Mouse (Mus musculus) hindbrain, embryonic 16.5 days (tissue): Measurements from ENCODE around the gene Vdr. TPM values are rescaled to one million over a fixed set of nuclear protein-coding genes. Genes with fewer than 3 reads are reported as not detected.

Experiments used
- ATAC-seq: fragments of 200-750 bp; cut with Nextera tagmentation; 2 replicates; pipeline ENCODE4 v1.8.0; 2017; ENCODE audit warnings: moderate TSS enrichment, moderate library complexity
- H3K27ac ChIP-seq: fragments of 300-500 bp; sonication (generic); 2 replicates; pipeline ENCODE4 v1.5.1; 2014; ENCODE audit warnings: low read depth, mild to moderate bottlenecking, control low read depth, low read length, moderate library complexity
- H3K27me3 ChIP-seq: fragments of 300-500 bp; sonication (generic); replicated peaks from 2 replicates; pipeline ENCODE4 v1.6.1; 2014; ENCODE audit warnings: low read length; ENCODE audit not compliant: control insufficient read depth, insufficient read depth
- H3K36me3 ChIP-seq: fragments of 300-500 bp; sonication (generic); 2 replicates; pipeline ENCODE4 v1.6.1; 2014; ENCODE audit warnings: mild to moderate bottlenecking, low read length, moderate library complexity, mixed read lengths; ENCODE audit not compliant: control insufficient read depth, insufficient read depth
- H3K4me1 ChIP-seq: fragments of 300-500 bp; sonication (generic); 2 replicates; pipeline ENCODE4 v1.6.1; 2014; ENCODE audit warnings: low read depth, low read length; ENCODE audit not compliant: control insufficient read depth, insufficient read depth
- H3K4me2 ChIP-seq: fragments of 300-500 bp; sonication (generic); 2 replicates; pipeline ENCODE4 v1.6.1; 2014; ENCODE audit warnings: mild to moderate bottlenecking, low read length, control low read depth, moderate library complexity
- H3K4me3 ChIP-seq: fragments of 300-500 bp; sonication (generic); 2 replicates; pipeline ENCODE4 v1.5.1; 2014; ENCODE audit warnings: mild to moderate bottlenecking, low read length, control low read depth, moderate library complexity
- H3K9ac ChIP-seq: fragments of 300-500 bp; sonication (generic); 2 replicates; pipeline ENCODE4 v1.6.1; 2014; ENCODE audit warnings: low read depth, mild to moderate bottlenecking, control low read depth, low read length, moderate library complexity
- H3K9me3 ChIP-seq: fragments of 300-500 bp; sonication (generic); 2 replicates; pipeline ENCODE4 v1.6.1; 2014; ENCODE audit warnings: mild to moderate bottlenecking, low read length, moderate library complexity; ENCODE audit not compliant: control insufficient read depth
- WGBS: fragments of 180-500 bp; shearing (Covaris S2); extraction: QIAGEN DNeasy Blood & Tissue Kit; methylation state at CpG from one replicate; pipeline ENCODE4 v1.1.7; 2014; 5-methylcytosine and 5-hydroxymethylcytosine counted together
- polyA plus RNA-seq: library from polyadenylated mRNA; unstranded; fragments of >200 nt; fragmentation: Nextera tagmentation; extraction: Ambion mirVana; gene quantifications from 2 replicates; pipeline ENCODE4 v1.2.1, GENCODE M21; 2015

The Vdr gene
- polyA plus RNA-seq, 1 experiment from 2014 or later: 0.26 TPM

- 55% methylated on average over 6 of the region's 6 CpGs for WGBS
- Histone ChIP-seq H3K36me3 (no peaks in the 10 kb centered on the region), H3K27me3 (no peaks in the 10 kb centered on the region), H3K4me1 (peaks cover 57% of the 10 kb centered on the region), H3K27ac (no peak overlapping the region), H3K4me3 (no peak overlapping the region), H3K9me3 (no peaks in the 10 kb centered on the region), H3K4me2 (peak overlapping the region; percentile 38), H3K9ac (peak overlapping the region; percentile 32; the same call in 1 of the 2 replicates)
- no peak for ATAC-seq
Measured at GRCm38 (mm10) chr15:97828221-97828842, 82.1 kb downstream of the Vdr start.

GRCm38 (mm10) chr15:97827401-97827800, 83.0 kb downstream of the Vdr start:
- H3K27me3 ChIP-seq: no peaks in the 10 kb centered on the region
- H3K27ac ChIP-seq: no peak overlapping the region
- no peak for ATAC-seq
- no peak overlapping the region for H3K4me3 ChIP-seq
- H3K4me1 ChIP-seq: peaks cover 65% of the 10 kb centered on the region
- no peak overlapping the region for H3K9ac ChIP-seq
- no peaks in the 10 kb centered on the region for H3K9me3 ChIP-seq
- H3K36me3 ChIP-seq: no peaks in the 10 kb centered on the region
- no peak overlapping the region for H3K4me2 ChIP-seq
- WGBS: 87% methylated on average over 8 of the region's 8 CpGs

- H3K4me1 ChIP-seq: peaks cover 62% of the 10 kb centered on the region
- H3K4me3 ChIP-seq: no peak overlapping the region
- no peak overlapping the region for H3K4me2 ChIP-seq
- no peaks in the 10 kb centered on the region for H3K36me3 ChIP-seq
- no peak for ATAC-seq
- H3K9me3 ChIP-seq: no peaks in the 10 kb centered on the region
- 61% methylated on average over 5 of the region's 5 CpGs for WGBS
- no peak overlapping the region for H3K27ac ChIP-seq
- no peak overlapping the region for H3K9ac ChIP-seq
- no peaks in the 10 kb centered on the region for H3K27me3 ChIP-seq
Measured at GRCm38 (mm10) chr15:97826588-97827261, 83.7 kb downstream of the Vdr start.

- no peak for ATAC-seq
- H3K9ac ChIP-seq: no peak overlapping the region
- no peaks in the 10 kb centered on the region for H3K27me3 ChIP-seq
- H3K9me3 ChIP-seq: no peaks in the 10 kb centered on the region
- WGBS: 41% methylated on average over 12 of the region's 12 CpGs
- H3K4me2 ChIP-seq: peak overlapping the region; percentile 23; the same call in 1 of the 2 replicates
- H3K27ac ChIP-seq: no peak overlapping the region
- no peaks in the 10 kb centered on the region for H3K36me3 ChIP-seq
- H3K4me1 ChIP-seq: peaks cover 66% of the 10 kb centered on the region
- no peak overlapping the region for H3K4me3 ChIP-seq
Measured at GRCm38 (mm10) chr15:97825941-97826587, 84.4 kb downstream of the Vdr start.

- H3K4me1 ChIP-seq: peaks cover 66% of the 10 kb centered on the region
- H3K27me3 ChIP-seq: no peaks in the 10 kb centered on the region
- no peaks in the 10 kb centered on the region for H3K9me3 ChIP-seq
- H3K36me3 ChIP-seq: no peaks in the 10 kb centered on the region
- no peak for ATAC-seq
- H3K9ac ChIP-seq: peak overlapping the region; percentile 49
- peak overlapping the region; percentile 29; the same call in 1 of the 2 replicates for H3K27ac ChIP-seq
- H3K4me3 ChIP-seq: peak overlapping the region; percentile 7
- H3K4me2 ChIP-seq: peak overlapping the region; percentile 50
- 13% methylated on average over 29 of the region's 29 CpGs for WGBS
Measured at GRCm38 (mm10) chr15:97825071-97825940, 85.1 kb downstream of the Vdr start.

GRCm38 (mm10) chr15:97824042-97824441, 86.4 kb downstream of the Vdr start:
- no peak overlapping the region for H3K27ac ChIP-seq
- no peak overlapping the region for H3K4me3 ChIP-seq
- no peak overlapping the region for H3K9ac ChIP-seq
- H3K4me2 ChIP-seq: no peak overlapping the region
- ATAC-seq: no peak
- peaks cover 54% of the 10 kb centered on the region for H3K4me1 ChIP-seq
- H3K9me3 ChIP-seq: no peaks in the 10 kb centered on the region
- H3K36me3 ChIP-seq: no peaks in the 10 kb centered on the region
- no peaks in the 10 kb centered on the region for H3K27me3 ChIP-seq
- whole genome bisulfite sequencing: 77% methylated on average over 6 of the region's 6 CpGs

- 53% methylated on average over 12 of the region's 12 CpGs for WGBS
- Histone ChIP-seq H3K4me3 (no peak overlapping the region), H3K27me3 (no peaks in the 10 kb centered on the region), H3K9ac (no peak overlapping the region; the same call in 1 of the 2 replicates), H3K4me2 (no peak overlapping the region), H3K9me3 (no peaks in the 10 kb centered on the region), H3K4me1 (peaks cover 48% of the 10 kb centered on the region), H3K36me3 (no peaks in the 10 kb centered on the region), H3K27ac (no peak overlapping the region)
- no peak for ATAC-seq
Measured at GRCm38 (mm10) chr15:97823479-97823878, 87.0 kb downstream of the Vdr start.

GRCm38 (mm10) chr15:97822545-97823228, 87.7 kb downstream of the Vdr start:
- no peaks in the 10 kb centered on the region for H3K27me3 ChIP-seq
- H3K9me3 ChIP-seq: no peaks in the 10 kb centered on the region
- ATAC-seq: no peak; the same call in 1 of the 2 replicates

More at GRCm38 (mm10) chr15:97822545-97823228, 87.7 kb downstream of the Vdr start:
- no peaks in the 10 kb centered on the region for H3K36me3 ChIP-seq
- H3K4me1 ChIP-seq: peaks cover 43% of the 10 kb centered on the region
- H3K27ac ChIP-seq: no peak overlapping the region
- WGBS: 47% methylated on average over 12 of the region's 12 CpGs
- H3K4me2 ChIP-seq: no peak overlapping the region
- no peak overlapping the region for H3K4me3 ChIP-seq
- H3K9ac ChIP-seq: peak overlapping the region; percentile 17; the same call in 1 of the 2 replicates
